Mouse (Mus musculus) MEL (cell line): ENCODE results near the gene Gnaz. TPM values are rescaled to one million over a fixed set of nuclear protein-coding genes. Genes with fewer than 3 reads are reported as not detected.

Source experiments
- DNase-seq: peaks from one replicate; pipeline ENCODE4 v3.0.0; 2011; ENCODE audit warnings: low read depth, low spot score
- H3K27ac ChIP-seq: 2 replicates; pipeline ENCODE4 v1.5.1; 2012; ENCODE audit warnings: low read depth, mild to moderate bottlenecking, control low read depth, low read length, moderate library complexity; ENCODE audit not compliant: control insufficient read depth
- H3K27me3 ChIP-seq, 2 experiments: fragments of 150-350 bp in 1 of 2; sonication (generic) in 1 of 2; 2 replicates each; pipeline ENCODE4 v1.6.1; 2012; ENCODE audit warnings: low read length in 2 of 2, mild to moderate bottlenecking in 2 of 2, improper control_type of control experiment in 1 of 2, moderate library complexity in 1 of 2; ENCODE audit not compliant: insufficient read depth in 2 of 2, control insufficient read depth in 1 of 2
- H3K36me3 ChIP-seq, 2 experiments: 2 replicates each; pipeline ENCODE4 v1.6.1; 2012 to 2014; ENCODE audit warnings: low read length in 2 of 2, improper control_type of control experiment in 1 of 2, inconsistent platforms in 1 of 2, mild to moderate bottlenecking in 1 of 2; ENCODE audit not compliant: insufficient read depth in 2 of 2, control insufficient read depth in 1 of 2
- H3K4me1 ChIP-seq, 2 experiments: fragments of 150-350 bp in 1 of 2; sonication (generic) in 1 of 2; 2 replicates each; pipeline ENCODE4 v1.6.1; 2012; ENCODE audit warnings: low read length in 2 of 2, improper control_type of control experiment in 1 of 2, mild to moderate bottlenecking in 1 of 2; ENCODE audit not compliant: insufficient read depth in 2 of 2, control insufficient read depth in 1 of 2
- H3K4me3 ChIP-seq, 2 experiments: fragments of 150-350 bp in 1 of 2; sonication (generic) in 1 of 2; 2 replicates each; pipeline ENCODE4 v1.5.1; 2012; ENCODE audit warnings: low read depth in 2 of 2, low read length in 2 of 2, mild to moderate bottlenecking in 2 of 2, moderate library complexity in 2 of 2, control low read depth in 1 of 2, improper control_type of control experiment in 1 of 2; ENCODE audit not compliant: control insufficient read depth in 1 of 2, insufficient read depth in 1 of 2
- H3K79me2 ChIP-seq: 2 replicates; pipeline ENCODE4 v1.6.1; 2012; ENCODE audit warnings: mild to moderate bottlenecking, low read length, moderate library complexity; ENCODE audit not compliant: control insufficient read depth, poor library complexity, insufficient read depth
- H3K9ac ChIP-seq: 2 replicates; pipeline ENCODE4 v1.6.1; 2012; ENCODE audit warnings: low read depth, mild to moderate bottlenecking, control low read depth, low read length, moderate library complexity; ENCODE audit not compliant: control insufficient read depth, poor library complexity, severe bottlenecking
- H3K9me3 ChIP-seq: fragments of 150-350 bp; sonication (generic); replicated peaks from 2 replicates; pipeline ENCODE4 v1.6.1; 2012; ENCODE audit warnings: mild to moderate bottlenecking, low read length, improper control_type of control experiment, moderate library complexity; ENCODE audit not compliant: insufficient read depth
- CHD1 ChIP-seq: IDR thresholded peaks from 2 replicates; pipeline ENCODE4 v1.6.1; 2012; ENCODE audit warnings: low read depth, mild to moderate bottlenecking, inconsistent platforms, low read length, improper control_type of control experiment
- ELF1 ChIP-seq: IDR thresholded peaks from 2 replicates; pipeline ENCODE4 v1.6.1; 2014; ENCODE audit warnings: low read depth, mild to moderate bottlenecking, inconsistent platforms, low read length, improper control_type of control experiment, moderate library complexity
- ETS1 ChIP-seq: IDR thresholded peaks from 2 replicates; pipeline ENCODE4 v1.6.1; 2012; ENCODE audit warnings: low read depth, mild to moderate bottlenecking, inconsistent platforms, low read length, improper control_type of control experiment, moderate library complexity
- GABPA ChIP-seq: IDR thresholded peaks from 2 replicates; pipeline ENCODE4 v1.6.1; 2012; ENCODE audit warnings: low read depth, mild to moderate bottlenecking, inconsistent platforms, low read length, improper control_type of control experiment, moderate library complexity
- GATA1 ChIP-seq: IDR thresholded peaks from 2 replicates; pipeline ENCODE4 v1.6.1; 2011; ENCODE audit warnings: low read depth, low read length, improper control_type of control experiment
- HCFC1 ChIP-seq: IDR thresholded peaks from 2 replicates; pipeline ENCODE4 v1.6.1; 2012; ENCODE audit warnings: low read depth, mild to moderate bottlenecking, inconsistent platforms, low read length, improper control_type of control experiment, moderate library complexity
- JUND ChIP-seq: IDR thresholded peaks from 2 replicates; pipeline ENCODE4 v1.6.1; 2011; ENCODE audit warnings: low read depth, mild to moderate bottlenecking, improper control_type of control experiment, low read length
- KAT2A ChIP-seq: conservative IDR thresholded peaks from 2 replicates; pipeline ENCODE4 v1.6.1; 2012; ENCODE audit warnings: low read depth, low read length, improper control_type of control experiment, inconsistent platforms
- MAFK ChIP-seq: IDR thresholded peaks from 2 replicates; pipeline ENCODE4 v1.6.1; 2011; ENCODE audit warnings: low read depth, mild to moderate bottlenecking, low read length, improper control_type of control experiment, borderline replicate concordance
- MEF2A ChIP-seq: IDR thresholded peaks from 2 replicates; pipeline ENCODE4 v1.6.1; 2014; ENCODE audit warnings: low read depth, mild to moderate bottlenecking, inconsistent platforms, low read length, improper control_type of control experiment; ENCODE audit not compliant: poor library complexity, insufficient replicate concordance, severe bottlenecking; ENCODE audit errors: extremely low read depth
- MYB ChIP-seq: IDR thresholded peaks from 2 replicates; pipeline ENCODE4 v1.6.1; 2011; ENCODE audit warnings: mild to moderate bottlenecking, low read depth, low read length, improper control_type of control experiment
- MYC ChIP-seq: IDR thresholded peaks from 2 replicates; pipeline ENCODE4 v1.6.1; 2011; ENCODE audit warnings: low read depth, mild to moderate bottlenecking, low read length, improper control_type of control experiment, moderate library complexity
- POLR2A ChIP-seq, 2 experiments: IDR thresholded peaks; 2 replicates each; pipeline ENCODE4 v1.6.1; 2011 to 2012; ENCODE audit warnings: low read length in 2 of 2, mild to moderate bottlenecking in 2 of 2, control low read depth in 1 of 2, improper control_type of control experiment in 1 of 2, low read depth in 1 of 2, moderate library complexity in 1 of 2; ENCODE audit not compliant: control insufficient read depth in 1 of 2, insufficient read depth in 1 of 2, poor library complexity in 1 of 2
- POLR2AphosphoS2 ChIP-seq: IDR thresholded peaks from 2 replicates; pipeline ENCODE4 v1.6.1; 2011; ENCODE audit warnings: low read length, improper control_type of control experiment
- POLR2AphosphoS5 ChIP-seq: IDR thresholded peaks from 2 replicates; pipeline ENCODE4 v1.6.1; 2012; ENCODE audit warnings: low read depth, borderline replicate concordance, mild to moderate bottlenecking, inconsistent platforms, low read length, moderate library complexity, mixed read lengths
- RAD21 ChIP-seq: IDR thresholded peaks from 2 replicates; pipeline ENCODE4 v1.6.1; 2011; ENCODE audit warnings: mild to moderate bottlenecking, low read depth, low read length, improper control_type of control experiment
- RCOR1 ChIP-seq: IDR thresholded peaks from 2 replicates; pipeline ENCODE4 v1.6.1; 2012; ENCODE audit warnings: low read depth, mild to moderate bottlenecking, inconsistent platforms, low read length, improper control_type of control experiment
- SMC3 ChIP-seq: IDR thresholded peaks from 2 replicates; pipeline ENCODE4 v1.6.1; 2011; ENCODE audit warnings: low read depth, low read length, improper control_type of control experiment
- TAL1 ChIP-seq: IDR thresholded peaks from 2 replicates; pipeline ENCODE4 v1.6.1; 2012; ENCODE audit warnings: mild to moderate bottlenecking, inconsistent platforms, low read length, moderate library complexity, mixed read lengths
- TBP ChIP-seq: IDR thresholded peaks from 2 replicates; pipeline ENCODE4 v1.8.0; 2011; ENCODE audit warnings: low read depth, low read length, improper control_type of control experiment
- TCF12 ChIP-seq: IDR thresholded peaks from 2 replicates; pipeline ENCODE4 v1.6.1; 2014; ENCODE audit warnings: low read depth, mild to moderate bottlenecking, inconsistent platforms, low read length, improper control_type of control experiment, moderate library complexity
- UBTF ChIP-seq: IDR thresholded peaks from 2 replicates; pipeline ENCODE4 v1.6.1; 2012; ENCODE audit warnings: low read depth, mild to moderate bottlenecking, inconsistent platforms, low read length, improper control_type of control experiment, moderate library complexity, borderline replicate concordance; ENCODE audit not compliant: insufficient read depth
- USF1 ChIP-seq: IDR thresholded peaks from 2 replicates; pipeline ENCODE4 v1.6.1; 2014; ENCODE audit warnings: low read depth, mild to moderate bottlenecking, inconsistent platforms, low read length, improper control_type of control experiment, moderate library complexity
- ZC3H11A ChIP-seq: IDR thresholded peaks from 2 replicates; pipeline ENCODE4 v1.6.1; 2012; ENCODE audit warnings: low read depth, mild to moderate bottlenecking, inconsistent platforms, low read length, improper control_type of control experiment
- ZKSCAN1 ChIP-seq: IDR thresholded peaks from 2 replicates; pipeline ENCODE4 v1.6.1; 2012; ENCODE audit warnings: low read depth, mild to moderate bottlenecking, inconsistent platforms, low read length, improper control_type of control experiment, moderate library complexity
- ZMIZ1 ChIP-seq: IDR thresholded peaks from 2 replicates; pipeline ENCODE4 v1.6.1; 2012; ENCODE audit warnings: low read depth, mild to moderate bottlenecking, inconsistent platforms, low read length, improper control_type of control experiment, moderate library complexity
- polyA plus RNA-seq, 2 experiments: library from polyadenylated mRNA; stranded (reverse) in 1 of 2; unstranded in 1 of 2; fragments of >175 nt in 1 of 2; fragments of >200 nt in 1 of 2; gene quantifications; 2 replicates each; pipeline versions ENCODE4 v1.2.1 to v1.2.4; 2012; ENCODE audit warnings: low replicate concordance in 2 of 2, low read depth in 1 of 2; ENCODE audit not compliant: insufficient read length in 2 of 2, insufficient read depth in 1 of 2, missing spikeins in 1 of 2
- total RNA-seq: library from RNA; depleted of rRNA; stranded (reverse); fragments of 300-350 nt; gene quantifications from 2 replicates; pipeline ENCODE4 v1.2.3, GENCODE M21; 2012

The Gnaz gene
- total and polyA plus RNA-seq, 3 experiments = not detected

DNA sequence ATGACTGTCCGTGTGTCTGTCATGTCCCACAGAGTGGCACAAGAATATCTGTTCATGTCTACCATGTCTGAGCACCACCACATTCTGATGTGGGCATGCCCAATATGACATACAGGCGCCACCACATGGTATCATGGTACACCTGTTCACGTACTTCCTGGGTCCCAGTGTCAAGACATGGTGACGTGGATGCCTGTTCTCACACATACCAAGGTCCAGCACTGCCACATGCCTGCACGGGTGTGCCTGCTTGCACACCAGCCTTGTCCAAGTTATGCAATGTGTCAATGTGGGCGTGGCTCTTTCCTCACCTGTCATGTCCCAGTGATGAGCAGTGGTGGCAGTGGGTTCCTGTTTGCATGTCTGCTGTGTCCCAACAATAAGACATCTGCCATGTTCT is 34.5 kb upstream of the Gnaz start:
- H3K4me1 ChIP-seq = no peaks in the 10 kb centered on the region
- no peaks in the 10 kb centered on the region for H3K27me3 ChIP-seq
- DNase-seq = no peak
- no peak overlapping the region for H3K27ac ChIP-seq
- H3K36me3 ChIP-seq = no peaks in the 10 kb centered on the region
- H3K9ac ChIP-seq = no peak overlapping the region
- H3K79me2 ChIP-seq = no peaks in the 10 kb centered on the region
- TF ChIP-seq MEF2A (no peak), POLR2AphosphoS2 (no peak), HCFC1 (no peak), ELF1 (no peak), JUND (no peak), POLR2AphosphoS5 (no peak), TBP (no peak), MAFK (no peak), RAD21 (no peak), GABPA (no peak), MYC (no peak), TAL1 (no peak), USF1 (no peak), MYB (no peak), GATA1 (no peak), POLR2A (IDR thresholded peaks at IDR 0.05; ENCODE audit: control insufficient read depth in 1 of 2, insufficient read depth in 1 of 2, low read depth in 1 of 2, low read length in 2 of 2, poor library complexity in 1 of 2) (no peak), ETS1 (no peak), SMC3 (no peak), TCF12 (no peak), ZC3H11A (no peak)
- no peak overlapping the region for H3K4me3 ChIP-seq
- H3K9me3 ChIP-seq = no peaks in the 10 kb centered on the region

DNA sequence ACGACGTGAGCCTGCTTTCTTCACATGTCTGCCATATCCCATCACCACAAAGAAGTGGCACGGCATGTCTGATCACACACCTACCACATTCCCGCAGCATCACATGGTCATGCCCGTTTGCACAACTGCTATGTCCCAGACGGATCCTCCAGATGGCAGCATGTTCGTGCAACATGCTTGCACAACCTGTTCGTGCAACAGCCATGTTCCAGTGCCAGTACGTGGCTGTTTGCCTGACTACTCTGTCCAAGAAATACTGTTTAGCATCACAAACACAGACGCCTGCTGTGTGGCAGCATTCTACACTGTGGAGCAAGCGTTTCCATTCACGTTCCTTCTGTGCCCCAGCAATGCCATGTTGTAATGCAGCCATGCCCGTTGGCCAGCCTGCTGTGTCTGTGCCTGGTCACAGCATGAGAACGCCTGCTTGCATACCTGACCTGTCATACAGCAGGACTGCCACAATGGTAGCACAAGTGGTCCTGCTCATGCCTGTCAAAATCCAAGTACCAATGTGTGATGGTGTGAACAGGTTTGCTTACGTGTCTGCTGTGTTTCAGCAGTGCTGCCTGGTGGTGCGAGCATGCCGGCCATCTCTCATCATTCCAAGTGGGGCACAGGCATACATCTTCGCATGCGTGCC is 33.3 kb upstream of the Gnaz start:
- Histone ChIP-seq H3K27ac (no peak overlapping the region), H3K27me3 (no peaks in the 10 kb centered on the region), H3K79me2 (no peaks in the 10 kb centered on the region), H3K9ac (no peak overlapping the region), H3K4me3 (no peak overlapping the region)
- no peak for DNase-seq
- TF ChIP-seq UBTF (no peak), ZKSCAN1 (no peak), MEF2A (no peak), POLR2A (IDR thresholded peaks at IDR 0.05; ENCODE audit: control insufficient read depth in 1 of 2, insufficient read depth in 1 of 2, low read depth in 1 of 2, low read length in 2 of 2, poor library complexity in 1 of 2) (no peak), ZMIZ1 (no peak), RCOR1 (no peak), USF1 (no peak), MYB (no peak), CHD1 (no peak), TAL1 (no peak), POLR2AphosphoS2 (no peak), KAT2A (no peak), POLR2AphosphoS5 (no peak)
- TF ChIP-seq, all 39 proteins: peak for 0
- H3K36me3 ChIP-seq = no peaks in the 10 kb centered on the region
- H3K4me1 ChIP-seq = no peaks in the 10 kb centered on the region
- no peaks in the 10 kb centered on the region for H3K9me3 ChIP-seq
